Mouse (Mus musculus) thymus, adult 18-20 months (tissue): Measurements from ENCODE around the gene Acot7.

Experiments used
- DNase-seq, 2 experiments: peaks; one replicate each; pipeline ENCODE4 v3.0.0; 2022; ENCODE audit warnings: mixed read lengths in 2 of 2

Acot7 gene

GRCm38 (mm10) chr4:152151966-152152544 lies 25.9 kb upstream of the Acot7 start, which contains the start of gene Espn:
Espn (minus strand) TSS chr4:152152371.
- peak in 1 of 2 experiments; percentile 35 for DNase-seq

GRCm38 (mm10) chr4:152153771-152154177 lies 24.2 kb upstream of the Acot7 start:
- DNase-seq, result peak; percentile 80 to 84

GRCm38 (mm10) chr4:152155019-152155418 lies 22.9 kb upstream of the Acot7 start:
- no peak for DNase-seq

GRCm38 (mm10) chr4:152157779-152158584 lies 20.0 kb upstream of the Acot7 start:
- no peak for DNase-seq

GRCm38 (mm10) chr4:152158585-152159284 lies 19.2 kb upstream of the Acot7 start, which contains the start of gene Hes2:
Hes2 (plus strand) TSS chr4:152158867.
- no peak for DNase-seq

GRCm38 (mm10) chr4:152159285-152159678 lies 18.7 kb upstream of the Acot7 start:
- DNase-seq, result no peak

GRCm38 (mm10) chr4:152160748-152161147 lies 17.2 kb upstream of the Acot7 start:
- no peak for DNase-seq

- no peak for DNase-seq
Measured at GRCm38 (mm10) chr4:152161601-152162000, 16.3 kb upstream of the Acot7 start.

GRCm38 (mm10) chr4:152162748-152163147 lies 15.2 kb upstream of the Acot7 start:
- DNase-seq, result no peak

GRCm38 (mm10) chr4:152165036-152165931 lies 12.7 kb upstream of the Acot7 start:
- no peak for DNase-seq

- no peak for DNase-seq
Measured at GRCm38 (mm10) chr4:152168052-152168451, 9.9 kb upstream of the Acot7 start.

- no peak for DNase-seq
Measured at GRCm38 (mm10) chr4:152169103-152169502, 8.8 kb upstream of the Acot7 start.

GRCm38 (mm10) chr4:152170286-152170685 lies 7.6 kb upstream of the Acot7 start:
- DNase-seq, result no peak

- DNase-seq, result no peak
Measured at GRCm38 (mm10) chr4:152171543-152171942, 6.4 kb upstream of the Acot7 start.

GRCm38 (mm10) chr4:152173041-152173440 lies 4.9 kb upstream of the Acot7 start:
- peak; percentile 65 to 73 for DNase-seq

- DNase-seq, result no peak
Measured at GRCm38 (mm10) chr4:152173956-152174355, 4.0 kb upstream of the Acot7 start.

- no peak for DNase-seq
Measured at GRCm38 (mm10) chr4:152176638-152177037, 1.3 kb upstream of the Acot7 start.

GRCm38 (mm10) chr4:152177174-152177536 lies 779 bp upstream of the Acot7 start:
- DNase-seq, result no peak

GRCm38 (mm10) chr4:152178344-152178864 lies 470 bp downstream of the Acot7 start:
- peak; percentile 51 to 60 for DNase-seq

- DNase-seq, result peak; percentile 52 to 70
Measured at GRCm38 (mm10) chr4:152178916-152179705, 1.2 kb downstream of the Acot7 start.

- DNase-seq, result no peak
Measured at GRCm38 (mm10) chr4:152179946-152180660, 2.2 kb downstream of the Acot7 start.
